Mouse (Mus musculus): ENCODE results near the gene Ppp2r1b. TPM values are rescaled to one million over a fixed set of nuclear protein-coding genes. Genes with fewer than 3 reads are reported as not detected.

Gene Ppp2r1b
- total RNA-seq, 2 experiments from 2014 or later: 5.9 to 7.6 TPM

DNA sequence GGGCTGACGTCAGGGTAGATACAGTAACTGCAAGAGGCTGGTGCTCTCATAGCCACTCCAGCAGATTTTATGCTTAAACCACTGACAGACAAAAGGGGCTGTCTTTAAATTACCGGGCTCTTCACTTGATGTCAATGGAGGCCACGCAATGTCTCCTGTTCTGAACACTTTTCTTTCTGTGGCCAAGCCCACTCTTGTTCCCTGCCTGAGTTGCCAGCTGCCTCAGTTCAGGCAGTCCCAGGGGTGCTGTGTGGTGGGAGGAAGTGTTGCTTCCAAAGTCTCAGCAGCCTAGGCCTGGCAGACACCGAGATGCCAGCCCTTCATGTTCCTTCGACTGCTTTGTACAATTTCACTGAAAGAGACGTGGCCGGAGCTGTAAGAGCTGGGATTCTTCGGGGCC is 39.0 kb downstream of the Ppp2r1b start:
- DNase-seq: peak; percentile 59
- no peak for TF ChIP-seq CTCF (IDR thresholded peaks at IDR 0.05)
- intact Hi-C loops (cut with DNase I): loop anchor here (2.0 kb wide), 1 partner anchor 27 kb away; no protein-coding TSS in a partner anchor
- peak overlapping the region; percentile 55 for H3K4me3 ChIP-seq
- peak overlapping the region; percentile 92 for H3K27ac ChIP-seq

DNA sequence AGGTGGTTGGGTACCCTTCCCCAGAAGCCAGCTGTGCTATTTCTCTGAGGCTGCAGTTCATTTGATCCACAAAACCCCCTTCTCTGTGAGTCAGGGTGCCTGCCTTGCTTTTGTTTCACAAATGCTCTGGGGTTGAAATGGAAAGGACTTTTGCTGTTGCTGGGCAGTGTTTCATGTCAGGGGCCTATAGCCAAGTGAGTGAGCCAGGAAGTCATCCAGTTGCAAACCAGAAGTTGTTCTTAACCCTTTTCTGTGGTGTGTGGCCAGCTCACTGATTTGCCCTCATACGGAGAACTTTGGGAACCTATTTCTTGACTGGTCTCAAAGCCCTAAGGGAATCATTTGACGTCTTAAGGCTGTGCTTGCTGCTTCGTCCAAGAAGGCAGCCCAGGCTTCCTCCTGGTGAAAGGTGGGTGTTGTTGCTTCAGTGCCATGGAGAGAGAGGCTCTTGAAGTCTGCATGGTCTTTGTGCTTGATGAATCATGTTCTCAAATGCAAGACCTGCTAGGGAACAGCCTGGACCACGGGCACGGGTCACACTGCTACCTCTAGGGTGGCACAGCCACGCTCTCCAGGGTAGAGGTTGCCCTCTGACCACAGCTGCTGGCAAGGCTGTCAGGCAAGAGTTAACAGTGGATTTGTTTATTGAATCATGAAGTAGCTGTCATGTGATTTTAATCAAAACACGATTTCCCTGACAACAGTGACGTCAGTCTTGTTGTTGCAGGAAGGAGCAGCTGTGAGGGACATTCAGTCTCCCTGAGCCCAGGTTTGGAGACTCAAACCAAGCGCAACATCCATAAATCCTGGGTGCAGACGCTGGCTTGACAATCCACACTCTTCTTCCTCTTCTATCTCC is 39.9 kb downstream of the Ppp2r1b start:
- peak overlapping the region; percentile 55 for H3K4me3 ChIP-seq
- TF ChIP-seq CTCF (IDR thresholded peaks at IDR 0.05): no peak
- peak; percentile 78 for DNase-seq
- H3K27ac ChIP-seq: peak overlapping the region; percentile 92
- intact Hi-C loops (cut with DNase I): loop anchor here (2.0 kb wide), 1 partner anchor 28 kb away; no protein-coding TSS in a partner anchor

GRCm38 (mm10) chr9:50885600-50885987 is 40.5 kb downstream of the Ppp2r1b start:
- peak; percentile 73 for DNase-seq
- no peak for TF ChIP-seq CTCF (IDR thresholded peaks at IDR 0.05)
- intact Hi-C loops (cut with DNase I): loop anchor here (2.0 kb wide), 1 partner anchor 29 kb away; no protein-coding TSS in a partner anchor

DNA sequence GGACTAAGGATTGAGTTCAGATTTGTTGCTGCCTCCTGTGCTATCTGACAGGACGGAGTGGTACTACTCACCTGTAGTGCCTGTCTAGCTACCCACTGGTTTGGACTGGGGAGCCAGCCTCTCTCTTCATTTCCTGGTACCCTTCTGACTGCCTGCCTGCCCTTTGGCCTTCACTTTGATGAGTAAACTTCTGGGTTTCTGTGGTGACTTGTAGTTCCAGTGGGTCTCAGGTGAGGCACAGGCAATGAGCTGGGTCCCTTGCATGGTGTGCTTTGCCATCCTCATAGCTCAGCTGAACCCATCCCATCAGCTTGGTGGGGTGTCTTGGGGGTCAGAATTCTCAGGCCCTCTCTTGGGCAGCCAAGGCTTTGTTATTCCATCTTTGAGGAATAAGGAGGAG is 41.8 kb downstream of the Ppp2r1b start:
- Histone ChIP-seq H3K4me3 (peak overlapping the region; percentile 26), H3K27ac (peak overlapping the region; percentile 92)
- no peak for TF ChIP-seq CTCF (IDR thresholded peaks at IDR 0.05)
- no peak for DNase-seq
- intact Hi-C loops (cut with DNase I): loop anchor here (1.0 kb wide), 1 partner anchor 120 kb away; no protein-coding TSS in a partner anchor

More at GRCm38 (mm10) chr9:50885600-50885987, 40.5 kb downstream of the Ppp2r1b start:
- Histone ChIP-seq H3K4me3 (peak overlapping the region; percentile 55), H3K27ac (peak overlapping the region; percentile 92)

- peak; percentile 74 for DNase-seq
- intact Hi-C loops (cut with DNase I): no loop called here
- Histone ChIP-seq H3K27ac (peak overlapping the region; percentile 92), H3K4me3 (peak overlapping the region; percentile 26; the same call in 1 of the 2 replicates)
- no peak for TF ChIP-seq CTCF (IDR thresholded peaks at IDR 0.05)
Measured at GRCm38 (mm10) chr9:50887351-50887750, 42.2 kb downstream of the Ppp2r1b start.

DNA sequence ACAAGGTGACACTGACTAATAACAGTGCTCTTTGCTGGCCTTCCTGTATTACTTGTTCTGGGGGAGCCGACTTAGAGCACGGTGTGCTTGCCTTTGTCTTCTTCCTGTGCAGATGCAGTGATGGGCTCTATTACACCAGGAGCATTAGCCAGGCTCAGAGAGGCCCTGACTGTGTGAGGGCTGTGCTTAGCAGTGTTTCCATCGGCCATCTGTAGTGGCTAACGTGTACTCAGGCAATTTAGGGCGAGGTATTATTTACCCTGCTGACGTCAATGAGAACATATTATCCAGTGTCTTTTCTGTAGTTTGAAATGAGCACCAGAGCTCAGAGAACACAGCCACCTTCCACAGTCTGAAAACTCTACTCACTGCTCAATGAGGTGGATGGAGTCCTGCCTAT is 44.1 kb downstream of the Ppp2r1b start:
- Histone ChIP-seq H3K4me3 (peak overlapping the region; percentile 21; the same call in 1 of the 2 replicates), H3K27ac (peak overlapping the region; percentile 92)
- intact Hi-C loops (cut with DNase I): no loop called here
- DNase-seq: peak; percentile 64
- TF ChIP-seq CTCF (IDR thresholded peaks at IDR 0.05): no peak

DNA sequence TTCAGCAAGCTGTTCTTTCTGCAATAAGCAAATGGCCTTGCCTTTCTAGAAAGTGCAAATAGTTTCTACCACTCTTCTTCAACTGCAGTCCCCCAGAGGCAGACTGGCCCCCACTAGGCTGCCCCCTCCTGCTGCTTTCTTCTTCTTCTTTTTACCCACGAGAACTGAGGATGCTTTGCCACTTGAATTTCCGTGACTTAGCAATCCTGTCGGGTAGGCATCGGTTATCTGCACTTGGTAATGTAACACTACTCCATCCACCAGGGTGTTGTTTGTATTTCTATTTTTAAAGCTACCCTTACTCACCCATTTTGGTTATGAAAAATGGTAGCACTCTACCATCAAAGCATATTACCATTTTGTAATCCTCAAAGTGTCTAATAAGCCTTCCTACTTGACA is 44.9 kb downstream of the Ppp2r1b start:
- no peak for TF ChIP-seq CTCF (IDR thresholded peaks at IDR 0.05)
- Histone ChIP-seq H3K27ac (peak overlapping the region; percentile 92), H3K4me3 (peak overlapping the region; percentile 32)
- intact Hi-C loops (cut with DNase I): no loop called here
- DNase-seq: peak; percentile 49

DNA sequence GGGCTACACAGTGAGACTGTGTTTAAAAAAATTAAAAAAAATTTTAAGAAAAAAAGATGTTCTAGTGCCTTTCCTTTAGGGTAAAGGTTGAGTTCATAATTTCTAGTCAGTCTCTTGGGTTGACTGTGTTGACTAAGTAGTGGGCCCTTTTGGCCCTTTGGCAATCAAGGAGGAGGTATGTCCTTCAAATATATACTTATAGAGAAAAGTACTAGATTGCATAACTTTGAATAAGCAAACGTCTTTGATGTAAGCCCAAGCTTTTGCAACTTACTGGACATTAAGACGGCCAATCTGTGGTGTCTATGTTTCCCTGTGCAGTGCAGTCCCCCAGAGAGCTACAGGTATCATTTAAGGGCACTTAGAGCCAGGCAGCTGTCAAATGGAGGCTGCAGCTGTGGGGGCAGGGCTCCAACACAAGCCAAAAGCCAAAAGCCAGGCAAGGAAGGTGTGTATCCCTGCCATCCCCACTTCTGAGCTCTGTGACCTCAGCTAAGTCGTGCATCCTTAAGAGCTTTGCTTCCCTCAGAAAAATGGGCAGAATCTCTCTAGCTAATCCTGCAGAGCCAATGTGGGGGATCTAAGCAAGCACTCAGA is 45.5 kb downstream of the Ppp2r1b start:
- DNase-seq: peak; percentile 71
- no peak for TF ChIP-seq CTCF (IDR thresholded peaks at IDR 0.05)
- H3K27ac ChIP-seq: peak overlapping the region; percentile 92
- intact Hi-C loops (cut with DNase I): no loop called here
- H3K4me3 ChIP-seq: peak overlapping the region; percentile 65; the same call in 1 of the 2 replicates

DNA sequence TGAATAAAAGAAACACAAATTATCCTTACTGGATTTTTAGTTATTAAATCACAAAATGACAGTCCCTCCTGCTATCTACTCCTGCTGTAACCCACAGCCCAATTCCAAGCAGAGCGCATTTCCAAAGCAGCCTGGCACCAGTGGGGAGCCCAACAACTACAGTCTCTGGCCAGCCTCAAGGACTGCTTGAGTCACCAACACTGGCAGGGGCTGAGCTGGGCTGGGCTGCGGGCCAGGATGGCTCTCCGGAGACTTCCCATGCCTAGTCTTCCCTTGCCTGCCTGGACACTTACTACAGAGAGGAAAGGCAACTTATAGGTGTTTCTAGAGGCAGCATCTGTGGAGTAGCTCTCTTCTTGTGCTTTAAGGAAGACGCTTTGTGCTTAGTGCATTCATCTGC is 48.6 kb downstream of the Ppp2r1b start:
- Histone ChIP-seq H3K4me3 (peak overlapping the region; percentile 65), H3K27ac (peak overlapping the region; percentile 92)
- TF ChIP-seq CTCF (IDR thresholded peaks at IDR 0.05): no peak
- intact Hi-C loops (cut with DNase I): no loop called here
- peak; percentile 96 for DNase-seq

DNA sequence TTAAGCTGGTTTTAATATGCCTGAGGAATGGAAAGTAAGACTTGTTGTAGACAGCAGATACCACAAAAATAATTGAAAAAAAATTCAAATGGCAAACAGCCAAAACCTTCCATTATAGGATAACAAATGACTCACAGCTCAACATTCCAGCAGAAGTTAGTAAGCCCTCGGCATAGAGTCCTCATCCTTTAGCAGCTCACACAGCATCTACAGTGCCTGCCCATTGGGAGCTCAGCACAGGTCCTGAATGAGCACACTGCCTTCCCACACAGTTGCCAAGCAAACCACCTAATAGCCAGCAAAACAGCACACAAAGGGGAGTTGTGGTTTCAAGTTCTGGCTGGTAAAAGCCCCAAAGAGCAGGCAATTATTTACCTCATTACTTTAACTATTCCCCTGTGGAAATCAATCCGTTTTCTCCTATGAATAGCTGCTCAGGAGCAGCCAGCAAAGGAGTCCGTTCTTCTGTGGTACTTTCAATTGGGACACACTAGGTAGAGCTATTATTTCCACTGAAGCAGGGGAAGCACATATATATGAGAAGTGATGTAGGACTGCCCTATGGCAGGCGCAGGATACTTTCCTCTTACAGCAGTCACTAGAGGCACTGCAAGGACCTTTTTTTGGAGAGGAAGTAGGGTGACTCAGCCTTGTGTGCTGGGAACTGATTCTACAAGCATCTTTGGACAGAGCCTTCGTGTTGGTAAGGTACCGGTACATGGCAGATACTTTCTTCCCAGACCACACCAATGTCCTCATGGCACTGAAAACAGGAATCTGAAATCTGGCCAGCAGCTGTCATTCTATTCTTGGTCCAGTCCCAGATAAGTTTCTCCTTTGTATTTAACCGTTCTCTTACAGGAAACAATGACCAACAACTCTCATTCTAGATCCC is 55.2 kb downstream of the Ppp2r1b start:
- TF ChIP-seq CTCF (IDR thresholded peaks at IDR 0.05): no peak
- Histone ChIP-seq H3K4me3 (no peak overlapping the region), H3K27ac (peak overlapping the region; percentile 61)
- intact Hi-C loops (cut with DNase I): no loop called here
- DNase-seq: no peak

DNA sequence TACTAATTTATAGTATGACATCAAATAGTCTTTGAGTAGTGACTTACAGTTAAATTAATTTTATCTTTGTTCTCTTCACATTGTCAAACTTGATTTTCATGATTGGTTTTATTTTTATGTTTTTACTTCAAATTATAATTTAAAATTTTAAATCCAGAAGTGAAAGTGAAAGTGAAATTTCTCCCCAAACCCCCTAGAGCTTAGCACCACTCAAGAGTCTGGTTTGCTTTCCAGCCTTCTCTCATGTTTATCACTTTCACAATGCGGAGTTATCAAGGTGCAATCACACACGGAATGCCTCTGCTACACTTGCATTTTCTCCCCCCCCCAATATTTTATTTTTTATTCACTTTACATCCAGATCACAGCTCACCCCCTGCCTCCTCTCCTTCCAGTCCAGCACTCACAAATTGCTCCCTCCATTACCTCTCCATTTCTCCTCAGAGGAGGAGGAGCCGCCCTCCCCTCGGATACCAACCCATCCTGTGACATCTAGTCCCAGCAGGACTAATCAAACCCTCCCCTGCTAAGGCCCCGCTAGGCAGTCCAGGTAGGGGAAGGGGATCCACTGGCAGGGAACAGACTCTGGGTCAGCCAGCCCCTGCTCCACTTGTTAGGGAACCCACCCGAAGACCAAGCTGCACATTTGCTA is 59.2 kb downstream of the Ppp2r1b start:
- H3K27ac ChIP-seq: no peak overlapping the region
- intact Hi-C loops (cut with DNase I): no loop called here
- no peak for DNase-seq
- no peak for TF ChIP-seq CTCF (IDR thresholded peaks at IDR 0.05)
- no peak overlapping the region for H3K4me3 ChIP-seq

DNA sequence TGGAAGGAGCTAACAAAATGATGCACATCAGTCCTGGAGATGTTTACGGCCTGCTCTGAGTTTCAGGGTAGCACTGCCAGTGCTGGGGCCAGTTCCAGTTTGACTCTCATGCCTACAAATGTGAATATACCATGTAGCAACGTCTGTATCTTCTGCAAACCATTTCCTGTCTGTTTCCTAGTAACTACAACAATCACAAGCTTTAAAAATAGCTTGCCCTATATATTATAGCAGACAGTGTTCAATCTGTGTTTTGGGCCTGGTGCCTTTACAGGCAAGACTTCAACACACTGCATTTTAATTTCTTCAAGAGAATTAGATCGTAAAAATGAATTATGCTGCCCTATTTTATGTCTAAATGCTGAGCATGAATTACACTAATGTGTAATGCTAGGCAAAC is 60.2 kb downstream of the Ppp2r1b start:
- no peak for TF ChIP-seq CTCF (IDR thresholded peaks at IDR 0.05)
- peak overlapping the region; percentile 32 for H3K27ac ChIP-seq
- no peak overlapping the region for H3K4me3 ChIP-seq
- DNase-seq: no peak
- intact Hi-C loops (cut with DNase I): no loop called here

All from gastrocnemius, adult 2 months (tissue).